Mouse (Mus musculus) forebrain, embryonic 16.5 days (tissue): ENCODE results near the gene Krtap5-1. TPM values are rescaled to one million over a fixed set of nuclear protein-coding genes. Genes with fewer than 3 reads are reported as not detected.
"Not testable (repeated sequence)": the region's sequence is repeated elsewhere in the genome, so short reads cannot be mapped to it uniquely, and the experiment has no call there.

Experiments
- ATAC-seq: fragments of 200-750 bp; cut with Nextera tagmentation; 2 replicates; pipeline ENCODE4 v1.8.0; 2017; ENCODE audit warnings: mild to moderate bottlenecking, moderate library complexity
- H3K27ac ChIP-seq: fragments of 300-500 bp; sonication (generic); 2 replicates; pipeline ENCODE4 v1.5.1; 2014; ENCODE audit warnings: low read length, control low read depth
- H3K27me3 ChIP-seq: fragments of 300-500 bp; sonication (generic); replicated peaks from 2 replicates; pipeline ENCODE4 v1.6.1; 2014; ENCODE audit warnings: low read length; ENCODE audit not compliant: control insufficient read depth, insufficient read depth
- H3K36me3 ChIP-seq: fragments of 300-500 bp; sonication (generic); 2 replicates; pipeline ENCODE4 v1.6.1; 2014; ENCODE audit not compliant: control insufficient read depth, insufficient read depth
- H3K4me1 ChIP-seq: fragments of 300-500 bp; sonication (generic); replicated peaks from 2 replicates; pipeline ENCODE4 v1.6.1; 2014; ENCODE audit warnings: low read length; ENCODE audit not compliant: control insufficient read depth, insufficient read depth
- H3K4me2 ChIP-seq: fragments of 300-500 bp; sonication (generic); 2 replicates; pipeline ENCODE4 v1.6.1; 2014; ENCODE audit warnings: mild to moderate bottlenecking, low read length, control low read depth
- H3K4me3 ChIP-seq: fragments of 300-500 bp; sonication (generic); replicated peaks from 2 replicates; pipeline ENCODE4 v1.5.1; 2014; ENCODE audit warnings: mild to moderate bottlenecking, low read length, control low read depth
- H3K9ac ChIP-seq: fragments of 300-500 bp; sonication (generic); replicated peaks from 2 replicates; pipeline ENCODE4 v1.6.1; 2014; ENCODE audit warnings: low read depth, low read length, control low read depth
- H3K9me3 ChIP-seq: fragments of 300-500 bp; sonication (generic); 2 replicates; pipeline ENCODE4 v1.6.1; 2016; ENCODE audit warnings: low read length; ENCODE audit not compliant: control insufficient read depth
- WGBS: fragments of 180-500 bp; shearing (Covaris S2); extraction: QIAGEN DNeasy Blood & Tissue Kit; methylation state at CpG from one replicate; pipeline ENCODE4 v1.1.7; 2014; 5-methylcytosine and 5-hydroxymethylcytosine counted together
- polyA plus RNA-seq: library from polyadenylated mRNA; unstranded; fragments of >200 nt; fragmentation: Nextera tagmentation; extraction: Ambion mirVana; gene quantifications from 2 replicates; pipeline ENCODE4 v1.2.1, GENCODE M21; 2015

Krtap5-1 gene
- polyA plus RNA-seq, 1 experiment from 2014 or later = not detected

DNA sequence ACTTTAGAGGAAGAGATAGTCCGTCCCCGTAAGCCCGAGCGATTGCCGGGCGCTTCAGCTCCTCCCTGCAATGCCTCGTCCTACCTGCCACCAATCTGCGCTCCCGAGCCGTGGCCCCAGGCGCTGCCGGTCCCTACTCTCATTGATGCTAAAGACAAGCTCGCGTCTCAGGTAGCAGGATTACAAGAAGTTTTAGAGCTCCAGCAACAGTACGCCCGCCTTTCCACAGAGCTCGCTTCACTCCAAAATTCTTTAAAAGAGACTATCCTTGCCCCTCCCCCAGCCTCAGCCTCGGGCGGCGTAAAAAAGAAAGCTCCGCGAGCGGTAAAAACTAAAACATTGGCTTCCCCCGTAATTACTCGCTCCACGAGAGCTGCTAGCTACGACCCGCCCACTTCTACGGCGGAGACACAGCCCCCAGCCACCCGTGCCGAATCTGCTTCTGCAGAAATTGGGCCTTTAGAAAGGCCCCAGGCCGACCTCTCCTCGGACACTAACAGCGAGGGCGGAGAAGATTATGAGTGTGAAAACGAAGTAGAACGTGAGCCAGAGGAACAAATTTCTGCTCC, 12.8 kb downstream of the Krtap5-1 start:
- Histone ChIP-seq H3K27me3 (peaks cover 10% of the 10 kb centered on the region), H3K9ac (peak overlapping the region; percentile 64), H3K4me2 (peak overlapping the region; percentile 92), H3K27ac (peak overlapping the region; percentile 64), H3K4me3 (peak overlapping the region; percentile 64), H3K4me1 (peaks cover 12% of the 10 kb centered on the region), H3K36me3 (no peaks in the 10 kb centered on the region), H3K9me3 (no peaks in the 10 kb centered on the region)
- under 1% methylated on average over 38 of the region's 38 CpGs for WGBS
- ATAC-seq = peak; percentile 81

GRCm38 (mm10) chr7:142282847-142283246, 14.1 kb downstream of the Krtap5-1 start:
- not testable (repeated sequence) for H3K4me2 ChIP-seq, H3K36me3 ChIP-seq, H3K9ac ChIP-seq, H3K27ac ChIP-seq, ATAC-seq, H3K9me3 ChIP-seq, H3K4me3 ChIP-seq
- H3K27me3 ChIP-seq = peaks cover 10% of the 10 kb centered on the region
- peaks cover 12% of the 10 kb centered on the region for H3K4me1 ChIP-seq
- WGBS = 29% methylated on average over 2 of the region's 2 CpGs

- 80% methylated on average over 1 of the region's 1 CpGs for WGBS
- ATAC-seq, H3K9ac ChIP-seq, H3K9me3 ChIP-seq, H3K4me1 ChIP-seq, H3K4me2 ChIP-seq, H3K36me3 ChIP-seq, H3K27ac ChIP-seq, H3K4me3 ChIP-seq: not testable (repeated sequence)
- peaks cover 10% of the 10 kb centered on the region for H3K27me3 ChIP-seq
Observed at GRCm38 (mm10) chr7:142279291-142279690, 17.6 kb downstream of the Krtap5-1 start.

DNA sequence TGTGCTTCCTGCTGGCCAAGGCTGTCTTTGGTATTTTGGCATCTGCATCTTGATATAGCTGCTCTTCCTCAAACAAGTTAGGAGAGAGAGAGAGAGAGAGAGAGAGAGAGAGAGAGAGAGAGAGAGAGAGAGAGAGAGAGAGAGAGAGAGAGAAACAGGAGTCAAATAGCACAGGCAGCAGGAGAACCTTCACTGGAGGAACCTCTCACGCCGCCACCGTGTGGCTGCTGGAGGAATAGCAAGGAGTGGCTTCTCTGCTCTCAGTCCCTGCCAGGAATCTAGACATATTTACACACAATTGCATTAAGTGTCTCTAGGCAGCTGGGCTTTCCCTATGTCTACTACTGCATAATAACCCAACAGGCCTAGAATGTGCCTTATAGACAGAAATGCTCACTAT, 18.7 kb downstream of the Krtap5-1 start:
- not testable (repeated sequence) for H3K4me3 ChIP-seq, H3K36me3 ChIP-seq, H3K9me3 ChIP-seq, H3K9ac ChIP-seq, H3K27ac ChIP-seq, H3K4me1 ChIP-seq, H3K27me3 ChIP-seq, H3K4me2 ChIP-seq
- 0% methylated on average over 3 of the region's 3 CpGs for WGBS
- peak; percentile 40; the same call in 1 of the 2 replicates for ATAC-seq

DNA sequence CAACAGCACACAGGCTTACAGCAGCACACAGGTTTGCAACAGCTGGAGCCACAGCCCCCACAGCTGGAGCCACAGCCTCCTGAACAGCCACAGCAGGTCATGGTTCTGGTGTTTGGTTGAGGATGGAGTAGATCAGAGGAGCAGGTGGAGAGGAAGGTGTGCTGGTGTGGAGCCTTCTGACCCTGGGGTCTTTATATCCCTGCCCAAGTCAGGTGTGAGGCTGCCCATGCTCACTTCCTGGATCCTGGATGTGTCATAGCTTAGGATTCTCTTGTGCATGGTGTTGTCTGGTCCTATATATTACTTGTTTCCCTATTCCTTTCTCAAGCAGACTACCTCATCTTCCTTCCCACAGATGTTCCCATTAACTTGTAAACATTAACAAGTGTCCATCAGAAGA, 22.7 kb downstream of the Krtap5-1 start, which contains the start of gene Gm4559:
Gm4559 (minus strand) TSS at position 101 of the 400 bp plus-strand sequence.
- not testable (repeated sequence) for H3K4me3 ChIP-seq, H3K27ac ChIP-seq, H3K9ac ChIP-seq, H3K27me3 ChIP-seq, H3K4me1 ChIP-seq, H3K36me3 ChIP-seq, H3K4me2 ChIP-seq, H3K9me3 ChIP-seq, ATAC-seq

DNA sequence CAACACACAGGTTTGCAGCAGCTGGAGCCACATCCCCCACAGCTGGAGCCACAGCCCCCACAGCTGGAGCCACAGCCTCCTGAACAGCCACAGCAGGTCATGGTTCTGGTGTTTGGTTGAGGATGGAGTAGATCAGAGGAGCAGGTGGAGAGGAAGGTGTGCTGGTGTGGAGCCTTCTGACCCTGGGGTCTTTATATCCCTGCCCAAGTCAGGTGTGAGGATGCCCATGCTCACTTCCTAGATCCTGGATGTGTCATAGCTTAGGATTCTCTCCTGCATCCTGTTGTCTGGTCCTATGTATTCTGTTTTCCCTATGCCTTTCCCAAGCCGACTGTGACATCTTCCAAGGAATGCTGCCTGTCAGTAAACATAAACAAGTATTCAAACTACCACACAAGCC, 38.7 kb downstream of the Krtap5-1 start, which contains the start of gene Gm2431:
Gm2431 (minus strand) TSS at position 101 of the 400 bp plus-strand sequence.
- not testable (repeated sequence) for H3K9me3 ChIP-seq, ATAC-seq, H3K4me3 ChIP-seq, H3K4me2 ChIP-seq, H3K27me3 ChIP-seq, H3K36me3 ChIP-seq, H3K9ac ChIP-seq, H3K27ac ChIP-seq, H3K4me1 ChIP-seq
- 55% methylated on average over 1 of the region's 1 CpGs for WGBS

GRCm38 (mm10) chr7:142255517-142255916, 41.4 kb downstream of the Krtap5-1 start:
- Histone ChIP-seq H3K36me3 (no peaks in the 10 kb centered on the region), H3K4me3 (no peak overlapping the region), H3K27me3 (no peaks in the 10 kb centered on the region), H3K9me3 (no peaks in the 10 kb centered on the region), H3K27ac (no peak overlapping the region), H3K9ac (no peak overlapping the region), H3K4me2 (no peak overlapping the region), H3K4me1 (no peaks in the 10 kb centered on the region)
- 1% methylated on average over 2 of the region's 2 CpGs for WGBS
- no peak for ATAC-seq

GRCm38 (mm10) chr7:142249824-142250223, 47.1 kb downstream of the Krtap5-1 start:
- no peaks in the 10 kb centered on the region for H3K4me1 ChIP-seq
- H3K4me3 ChIP-seq = no peak overlapping the region
- no peak for ATAC-seq
- no peak overlapping the region for H3K9ac ChIP-seq
- no peak overlapping the region for H3K27ac ChIP-seq
- WGBS = 0% methylated on average over 1 of the region's 1 CpGs
- no peaks in the 10 kb centered on the region for H3K9me3 ChIP-seq
- H3K27me3 ChIP-seq = no peaks in the 10 kb centered on the region
- H3K36me3 ChIP-seq = no peaks in the 10 kb centered on the region
- no peak overlapping the region for H3K4me2 ChIP-seq
